Mouse (Mus musculus) frontal cortex, adult (tissue): ENCODE measurements at regions not wholly inside any gene's neighbourhood (a gene's known extent, or its start where the extent isn't known, plus 50 kb on each side); places are given as distances from the start of the nearest gene placed in this dataset.
A peak's percentile ranks its signal among the peaks of the same experiment; 100 is the strongest.

Source experiments
- ATAC-seq: cut with Nextera tagmentation; 2 replicates; pipeline ENCODE4 v1.9.2; 2017; ENCODE audit warnings: mild to moderate bottlenecking, moderate library complexity, mixed read lengths; ENCODE audit not compliant: low TSS enrichment

- no peak for ATAC-seq
Measured at GRCm38 (mm10) chr10:17516068-17516467, 206.9 kb upstream of the Cited2 start.

- no peak for ATAC-seq
Measured at GRCm38 (mm10) chr10:17518423-17519175, 204.4 kb upstream of the Cited2 start.

GRCm38 (mm10) chr10:17522026-17522541 lies 200.9 kb upstream of the Cited2 start:
- peak; percentile 13; the same call in 1 of the 2 replicates for ATAC-seq

- ATAC-seq = no peak
Measured at GRCm38 (mm10) chr10:17523558-17524328, 199.3 kb upstream of the Cited2 start.

GRCm38 (mm10) chr10:17527151-17527737 lies 195.8 kb upstream of the Cited2 start:
- ATAC-seq = no peak

DNA sequence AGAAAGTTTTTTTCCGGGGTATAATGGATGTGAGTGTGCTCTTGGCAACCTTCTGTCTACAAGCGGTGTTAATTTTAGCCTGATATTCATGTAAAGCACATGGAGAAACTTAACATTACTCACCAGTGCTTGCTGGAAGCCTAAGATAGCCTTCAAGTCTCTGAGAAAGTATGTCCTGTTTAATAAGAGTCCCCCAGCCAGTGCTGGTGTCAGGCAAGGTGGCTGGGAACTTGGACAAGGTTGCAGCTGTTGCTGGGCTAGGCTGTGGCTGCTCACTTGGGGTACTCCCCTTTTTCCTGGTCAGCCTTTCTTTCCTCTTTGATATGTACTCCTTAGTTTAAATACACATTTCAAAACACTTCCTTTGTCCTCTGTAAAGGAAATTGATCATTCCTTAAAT lies 194.9 kb upstream of the Cited2 start:
- ATAC-seq = peak; percentile 60

- no peak for ATAC-seq
Measured at GRCm38 (mm10) chr10:17528846-17529245, 194.2 kb upstream of the Cited2 start.

- ATAC-seq = peak; percentile 51
Measured at GRCm38 (mm10) chr10:17529851-17530509, 193.0 kb upstream of the Cited2 start.

GRCm38 (mm10) chr10:17531021-17531420 lies 192.0 kb upstream of the Cited2 start:
- no peak for ATAC-seq

- peak; percentile 95 for ATAC-seq
Measured at GRCm38 (mm10) chr10:17538944-17539533, 184.0 kb upstream of the Cited2 start.

- ATAC-seq = no peak
Measured at GRCm38 (mm10) chr10:17540404-17541375, 182.3 kb upstream of the Cited2 start.

DNA sequence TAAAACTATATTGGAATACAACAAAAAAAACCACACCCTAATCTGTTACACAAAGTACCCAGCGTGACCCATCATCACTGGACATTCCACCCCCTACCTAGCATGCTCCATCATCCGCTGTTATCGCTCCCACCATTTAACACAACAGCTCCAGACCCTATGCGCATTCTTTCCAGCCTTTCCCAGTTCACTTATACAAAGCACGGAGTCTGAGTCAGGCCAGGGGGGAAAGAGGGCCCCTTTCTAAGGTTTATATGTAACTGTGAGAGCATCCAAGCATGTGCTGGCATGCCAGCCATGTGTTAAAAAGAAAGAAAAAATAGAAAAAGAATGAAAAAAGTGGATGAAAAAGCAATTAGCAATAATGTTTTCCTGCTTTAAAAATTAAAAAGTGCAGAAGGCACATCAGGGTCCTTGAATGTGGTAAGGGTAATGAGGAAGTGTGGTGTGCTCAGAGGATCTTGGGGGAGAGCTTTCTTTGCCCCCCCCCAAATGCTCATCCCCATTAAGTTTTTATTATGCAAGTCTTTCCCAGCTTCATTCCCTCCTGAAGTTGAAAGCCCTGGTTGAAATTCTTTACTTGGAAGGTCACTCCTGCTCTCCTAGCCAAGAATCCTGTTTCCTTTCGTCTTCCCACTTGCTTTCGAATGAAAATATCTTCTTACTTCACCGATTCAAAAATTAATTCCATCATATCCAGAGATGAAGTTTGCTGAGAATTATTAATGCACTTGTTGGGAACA lies 180.7 kb upstream of the Cited2 start:
- no peak for ATAC-seq

- ATAC-seq = no peak
Measured at GRCm38 (mm10) chr10:17542847-17543421, 180.1 kb upstream of the Cited2 start.

- ATAC-seq = no peak
Measured at GRCm38 (mm10) chr10:17545291-17545690, 177.7 kb upstream of the Cited2 start.

DNA sequence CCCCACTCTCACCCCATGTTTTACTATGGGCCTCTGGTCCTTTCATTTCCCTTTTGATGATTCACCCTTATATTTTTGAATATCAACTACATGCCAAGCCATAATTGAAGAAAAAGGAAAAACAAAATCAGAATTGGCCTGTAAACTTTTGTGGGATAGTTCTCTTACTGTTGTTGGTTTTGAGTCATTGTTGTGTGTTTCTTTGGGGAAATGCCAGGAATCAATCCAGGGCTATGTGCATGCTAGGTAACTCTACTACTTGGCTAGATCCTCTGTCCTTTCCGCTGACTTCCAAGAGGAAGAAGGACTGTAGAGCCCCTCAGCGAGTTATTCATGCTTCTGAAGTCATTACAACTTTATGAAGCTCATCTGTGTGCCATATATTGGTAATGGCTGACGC lies 175.0 kb upstream of the Cited2 start:
- ATAC-seq = no peak

- ATAC-seq = no peak
Measured at GRCm38 (mm10) chr10:17548629-17549580, 174.1 kb upstream of the Cited2 start.

DNA sequence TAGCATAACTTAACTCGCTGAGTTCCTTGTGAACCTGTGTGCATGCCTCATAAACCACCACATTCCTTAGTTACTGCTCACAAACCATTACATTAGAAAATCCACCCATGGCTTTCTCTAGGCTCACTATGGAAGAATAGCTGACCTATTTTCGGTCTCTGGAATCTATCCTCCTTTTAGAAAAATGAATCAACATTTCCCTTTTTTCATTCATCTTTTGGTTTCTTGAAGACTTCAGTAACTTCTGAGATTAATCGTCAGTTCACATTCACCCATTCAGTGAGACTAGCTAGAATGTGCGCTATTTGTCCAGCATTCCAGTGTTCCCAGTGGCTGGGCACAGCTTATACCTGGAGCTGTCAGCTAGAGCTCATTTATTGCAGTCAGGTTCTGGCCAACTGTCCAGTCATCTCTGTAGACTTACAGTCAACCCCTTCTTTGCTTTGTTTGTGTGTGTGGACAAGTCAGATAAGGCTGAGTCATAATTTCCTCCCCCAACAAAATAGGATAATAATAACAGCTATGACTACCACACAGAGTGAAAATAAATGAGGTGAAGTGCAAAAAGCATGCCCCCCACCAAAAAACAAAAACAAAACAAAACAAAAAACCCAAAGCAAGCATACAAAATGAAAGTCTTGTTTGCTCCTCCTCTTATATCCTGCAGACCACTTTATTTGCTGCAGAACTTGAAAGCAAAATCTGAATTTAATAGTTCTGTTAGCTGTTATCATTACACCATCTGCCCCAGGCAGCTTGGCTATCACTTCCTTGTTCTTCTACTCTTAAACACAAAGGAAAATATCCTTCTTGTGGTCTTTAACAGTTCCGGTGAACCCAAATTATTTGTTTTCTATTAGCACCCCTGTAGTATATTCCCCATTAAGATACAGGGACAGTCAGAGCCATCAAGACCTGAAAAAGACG lies 173.0 kb upstream of the Cited2 start:
- ATAC-seq = no peak
